Mouse (Mus musculus) granulocyte monocyte progenitor cell, adult 5-6 weeks (primary cell): Measurements from ENCODE around the gene Il9r. TPM values are rescaled to one million over a fixed set of nuclear protein-coding genes. Genes with fewer than 3 reads are reported as not detected.

Experiments
- ATAC-seq: replicated peaks from 2 replicates; pipeline ENCODE4 v1.8.0; 2016; ENCODE audit warnings: mild to moderate bottlenecking, moderate TSS enrichment, inconsistent platforms; ENCODE audit not compliant: poor library complexity, severe bottlenecking
- total RNA-seq, 2 experiments: library from RNA; stranded (forward) in 1 of 2; stranded (reverse) in 1 of 2; fragments of 200-712, 200-1000 nt in 1 of 2; fragments of >200 nt in 1 of 2; fragmentation: Nextera tagmentation in 1 of 2; gene quantifications; 2 replicates each; pipeline ENCODE4 v1.2.3; 2014 to 2017

Il9r gene
- total RNA-seq, 2 experiments from 2014 or later = not detected

GRCm38 (mm10) chr11:32227555-32227954, 27.5 kb upstream of the Il9r start:
- ATAC-seq = no peak

- no peak for ATAC-seq
Observed at GRCm38 (mm10) chr11:32227041-32227440, 27.0 kb upstream of the Il9r start.

GRCm38 (mm10) chr11:32226124-32226871, 26.2 kb upstream of the Il9r start, which contains the start of gene Mpg:
Mpg (plus strand) TSS chr11:32226505.
- peak; percentile 67 for ATAC-seq

GRCm38 (mm10) chr11:32225222-32226104, 25.4 kb upstream of the Il9r start:
- ATAC-seq = 0 out of 2 replicates have a peak, but pooled peaks have one; percentile 7

- ATAC-seq = peak; percentile 53
Observed at GRCm38 (mm10) chr11:32224468-32225139, 24.5 kb upstream of the Il9r start.

DNA sequence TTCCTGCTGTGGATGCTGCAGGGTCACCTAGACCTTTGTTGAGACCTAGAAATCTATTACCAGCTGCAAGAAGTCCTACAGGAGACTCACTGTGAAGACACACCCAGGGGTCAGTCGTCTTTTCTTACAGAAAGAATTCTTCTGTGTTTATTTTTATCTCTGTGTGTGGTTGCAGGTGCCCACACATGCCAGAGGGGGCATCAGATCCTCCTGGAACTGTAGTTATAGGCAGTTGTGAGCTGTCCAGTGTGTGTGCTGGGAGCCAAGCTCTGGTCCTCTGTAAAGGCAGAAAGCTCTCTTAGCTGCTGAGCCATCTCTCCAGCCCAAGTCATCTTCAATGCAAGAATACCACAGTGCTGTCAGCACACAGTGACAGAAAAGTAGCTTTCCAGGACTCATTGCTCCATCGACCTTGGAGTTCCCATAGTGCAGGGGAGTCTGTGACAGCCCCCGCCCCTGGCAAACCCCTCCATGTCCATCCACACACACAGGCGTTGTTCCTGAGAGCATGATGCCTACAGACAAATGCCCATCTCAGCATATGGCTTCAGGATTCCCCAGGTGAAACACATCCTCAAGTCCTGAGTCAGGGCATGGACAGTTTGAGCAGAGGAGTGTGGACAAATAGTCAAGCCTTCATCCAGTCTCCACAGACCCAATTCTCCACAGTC, 23.4 kb upstream of the Il9r start:
- no peak for ATAC-seq

- no peak for ATAC-seq
Observed at GRCm38 (mm10) chr11:32222570-32223194, 22.6 kb upstream of the Il9r start.

- no peak for ATAC-seq
Observed at GRCm38 (mm10) chr11:32221951-32222409, 21.9 kb upstream of the Il9r start, which contains the start of gene Rhbdf1. Rhbdf1 (minus strand) TSS chr11:32222300.

DNA sequence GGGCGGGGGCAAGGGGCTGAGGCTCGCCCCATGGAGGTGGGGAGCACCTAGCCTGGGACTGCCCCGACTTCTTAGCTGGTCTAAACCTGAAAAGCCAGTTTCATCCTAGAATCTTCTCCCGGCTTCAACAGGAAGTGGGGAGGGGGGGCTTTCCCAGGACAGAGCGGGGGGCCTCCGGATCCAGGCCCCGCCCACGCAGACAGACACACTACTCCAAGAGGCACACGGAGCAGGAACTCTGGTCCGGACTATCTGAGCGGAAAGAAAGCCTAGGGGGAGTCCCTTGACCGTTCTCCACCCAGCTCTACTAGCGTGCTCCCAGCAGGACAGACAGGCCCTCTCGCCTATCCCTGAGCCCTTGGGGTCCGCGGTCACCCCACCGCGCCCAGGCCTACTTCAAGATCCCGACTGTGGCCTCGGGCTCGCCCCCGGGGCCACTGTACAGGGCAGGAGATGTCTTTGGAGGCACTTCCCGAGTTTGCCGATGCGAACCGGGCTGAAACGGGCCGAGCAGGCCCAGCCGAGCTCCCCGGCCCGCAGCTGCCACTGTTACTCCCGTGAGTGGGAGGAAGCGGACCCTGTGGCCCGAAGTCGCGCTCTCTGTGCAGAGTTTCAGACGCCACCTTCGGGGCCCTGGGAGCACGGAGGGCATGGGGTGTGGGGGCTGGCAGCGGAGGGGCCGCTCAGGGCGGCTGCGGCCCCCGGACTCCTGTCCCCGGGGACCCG, 21.3 kb upstream of the Il9r start:
- peak; percentile 11; the same call in 1 of the 2 replicates for ATAC-seq

DNA sequence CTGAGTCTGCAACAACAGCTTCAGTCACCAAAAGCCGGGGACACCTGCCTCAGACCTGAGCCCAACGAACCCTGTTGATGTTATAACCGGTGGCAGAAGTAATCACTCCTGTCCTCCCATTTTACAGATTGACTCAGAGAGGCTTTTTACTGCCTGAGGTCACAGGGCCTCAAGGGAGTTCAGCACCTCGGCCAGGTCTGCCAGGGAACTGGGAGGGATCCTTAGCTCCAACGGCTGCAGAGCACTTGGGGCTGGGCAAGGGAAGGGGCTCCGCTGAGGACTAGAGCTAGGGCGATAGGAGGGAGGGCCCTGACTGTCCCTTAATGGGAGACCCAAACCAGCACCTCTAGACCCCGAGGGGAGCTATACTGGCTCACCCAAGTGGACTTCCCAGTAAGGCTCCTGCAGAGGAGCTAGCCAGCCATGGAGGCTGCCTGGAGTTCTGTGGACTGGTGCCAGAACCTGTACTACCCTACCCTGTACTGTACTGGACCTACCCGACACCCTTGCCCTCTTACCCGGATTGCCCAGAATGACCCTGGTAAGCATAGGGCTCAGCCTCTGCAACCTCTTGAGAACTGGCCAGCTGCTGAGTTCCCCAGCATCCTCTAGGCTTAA, 20.6 kb upstream of the Il9r start:
- no peak for ATAC-seq

DNA sequence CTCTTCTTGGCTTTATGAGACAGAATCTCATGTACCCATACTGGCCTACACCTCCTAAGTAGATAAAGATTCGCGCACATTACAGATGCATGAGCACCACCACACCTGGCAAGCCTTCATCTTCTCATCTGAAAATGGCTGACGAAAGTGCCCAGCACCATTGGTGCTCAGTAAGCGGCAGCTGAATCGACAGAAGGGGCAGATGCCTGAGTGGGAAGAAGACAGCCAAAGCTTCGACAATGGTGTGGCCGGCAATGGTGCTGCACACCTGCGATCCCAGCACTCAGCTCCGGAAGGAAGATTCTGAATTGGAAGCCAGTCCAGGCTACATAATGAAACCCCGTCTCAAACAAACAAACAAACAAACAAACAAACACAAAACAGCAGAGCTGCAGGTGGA, 19.2 kb upstream of the Il9r start:
- no peak for ATAC-seq

DNA sequence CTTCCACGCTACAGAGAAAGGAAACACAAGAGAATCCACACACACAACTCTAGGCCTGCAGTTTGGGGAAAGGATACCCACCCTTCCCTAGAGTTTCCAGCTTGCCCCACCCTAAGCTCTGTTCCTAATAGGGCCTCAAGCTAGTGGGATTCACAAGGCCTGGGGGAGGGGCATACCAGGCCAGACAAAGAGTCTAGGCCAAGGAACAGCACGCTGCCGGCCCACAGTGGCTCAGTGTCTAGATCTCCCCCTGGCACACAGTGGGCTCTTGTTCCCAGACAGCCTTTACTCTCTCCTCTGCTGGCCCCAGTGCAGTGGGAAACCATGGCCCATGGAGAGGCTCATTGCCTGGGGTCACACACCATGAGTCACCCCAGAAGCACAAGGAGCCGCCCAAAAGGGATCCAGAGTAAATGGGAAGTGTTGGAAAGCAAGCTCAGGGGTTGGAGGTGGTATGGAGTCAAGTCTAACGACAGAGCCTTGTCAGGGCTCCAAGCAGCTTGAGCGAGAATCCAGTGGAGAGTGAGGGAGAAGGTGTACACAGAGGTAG, 18.5 kb upstream of the Il9r start:
- ATAC-seq = no peak

- ATAC-seq = peak; percentile 69
Observed at GRCm38 (mm10) chr11:32216851-32217250, 16.8 kb upstream of the Il9r start.

DNA sequence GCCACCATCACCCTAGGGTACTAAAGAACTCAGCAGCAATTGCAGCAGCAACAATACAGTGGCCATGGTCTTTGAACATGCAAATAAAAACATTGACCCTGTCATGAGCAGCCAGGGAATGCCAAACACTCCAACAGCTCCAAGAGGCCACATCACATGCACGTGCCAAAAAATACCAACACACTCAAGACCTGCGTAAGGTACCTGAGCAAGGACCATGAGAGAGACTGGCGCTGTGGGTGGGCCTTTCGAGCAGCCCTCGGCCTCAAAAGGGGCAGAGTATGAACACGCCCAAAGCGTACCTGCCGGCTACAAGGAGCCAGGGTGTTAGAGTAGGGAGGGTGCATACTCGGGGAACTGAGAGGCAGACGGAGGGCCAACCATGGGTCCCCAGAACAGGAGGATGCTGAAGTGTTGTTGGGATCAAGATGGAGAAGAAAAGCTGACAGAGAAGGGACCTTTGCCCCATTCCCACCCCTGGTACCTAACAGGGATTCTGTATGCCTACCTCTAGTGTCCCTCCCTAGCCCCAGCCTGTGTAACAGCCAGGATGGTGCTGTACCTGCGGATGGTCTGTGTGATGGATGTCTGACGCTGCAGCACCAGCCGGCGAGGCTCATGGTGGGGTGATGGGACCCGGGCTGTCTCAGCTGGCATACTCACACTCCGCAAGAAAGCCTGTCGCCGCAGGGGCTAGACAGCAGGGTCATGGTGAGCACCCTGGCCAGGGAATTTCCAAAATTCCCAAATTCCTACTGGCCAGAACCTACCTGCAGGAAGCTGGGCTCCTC, 15.5 kb upstream of the Il9r start:
- ATAC-seq = no peak

- ATAC-seq = no peak
Observed at GRCm38 (mm10) chr11:32210623-32211022, 10.5 kb upstream of the Il9r start.

- peak; percentile 97 for ATAC-seq
Observed at GRCm38 (mm10) chr11:32205058-32205873, 5.2 kb upstream of the Il9r start, which contains the start of gene Snrnp25. Snrnp25 (plus strand) TSS chr11:32205415.
